Mouse (Mus musculus): ENCODE measurements at regions not wholly inside any gene's neighbourhood (a gene's known extent, or its start where the extent isn't known, plus 50 kb on each side); places are given as distances from the start of the nearest gene placed in this dataset.
"Not testable (repeated sequence)": the region's sequence is repeated elsewhere in the genome, so short reads cannot be mapped to it uniquely, and the experiment has no call there.

DNA sequence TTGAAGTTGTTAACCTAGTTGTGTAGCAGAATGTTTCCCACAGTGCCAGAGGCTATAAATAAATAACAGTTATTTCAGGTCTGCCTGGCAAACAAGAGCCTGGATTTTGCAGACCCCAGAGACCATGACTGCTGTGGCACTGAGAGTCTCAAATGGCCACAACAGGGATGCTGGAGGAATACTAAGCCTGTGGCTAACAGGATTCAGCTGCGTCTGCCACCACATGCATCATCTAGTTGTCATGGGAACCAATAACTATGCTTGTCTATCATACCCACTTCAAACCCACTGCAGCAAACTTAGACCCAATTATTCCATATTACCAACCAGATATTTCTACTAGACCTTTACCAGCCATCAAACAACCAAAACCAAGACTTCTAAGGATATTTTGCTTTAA is 385.4 kb downstream of the Mat2b start:
- CTCF ChIA-PET: no interaction called here
- POLR2A ChIA-PET: no interaction called here

GRCm38 (mm10) chr11:40302568-40302967 is 392.4 kb downstream of the Mat2b start:
- ChIA-PET POLR2A (interaction anchor here in 1 of 4 experiments (0.6 kb wide), 1 partner anchor 96 kb away, joined by 4 read pairs; no protein-coding TSS in a partner anchor), CTCF (no interaction called here)

- POLR2A ChIA-PET, CTCF ChIA-PET: not testable (repeated sequence)
These were observed 395.0 kb downstream of the Mat2b start for GRCm38 (mm10) chr11:40299987-40300386.

- POLR2A ChIA-PET: no interaction called here
- CTCF ChIA-PET: interaction anchor here in 1 of 4 experiments (0.6 kb wide), 1 partner anchor 1752 kb away, joined by 3 read pairs; no protein-coding TSS in a partner anchor
These were observed 408.1 kb downstream of the Mat2b start for GRCm38 (mm10) chr11:40286936-40287335.

DNA sequence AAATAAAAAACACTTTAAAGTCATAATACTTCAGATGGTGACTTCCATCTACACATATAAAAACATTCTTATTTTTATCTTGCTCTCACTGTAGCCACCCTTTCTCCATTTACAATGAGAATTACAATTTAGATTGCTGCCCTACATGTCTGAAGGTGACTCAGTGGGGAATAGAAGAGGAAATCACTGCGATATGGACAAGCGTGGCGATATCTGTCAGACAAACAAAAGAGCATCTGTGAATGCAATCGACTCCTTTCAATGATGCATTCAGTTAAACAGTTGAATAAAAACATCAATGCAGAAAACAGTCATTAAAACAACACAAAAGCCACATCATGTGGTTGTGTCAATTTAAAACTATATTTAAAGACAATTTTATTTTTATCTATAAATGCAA is 408.6 kb downstream of the Mat2b start:
- ChIA-PET CTCF (interaction anchor here in 1 of 4 experiments (0.6 kb wide), 1 partner anchor 1751 kb away, joined by 3 read pairs; no protein-coding TSS in a partner anchor), POLR2A (no interaction called here)

GRCm38 (mm10) chr11:40276737-40277136 is 418.3 kb downstream of the Mat2b start:
- CTCF ChIA-PET: no interaction called here
- POLR2A ChIA-PET: no interaction called here

DNA sequence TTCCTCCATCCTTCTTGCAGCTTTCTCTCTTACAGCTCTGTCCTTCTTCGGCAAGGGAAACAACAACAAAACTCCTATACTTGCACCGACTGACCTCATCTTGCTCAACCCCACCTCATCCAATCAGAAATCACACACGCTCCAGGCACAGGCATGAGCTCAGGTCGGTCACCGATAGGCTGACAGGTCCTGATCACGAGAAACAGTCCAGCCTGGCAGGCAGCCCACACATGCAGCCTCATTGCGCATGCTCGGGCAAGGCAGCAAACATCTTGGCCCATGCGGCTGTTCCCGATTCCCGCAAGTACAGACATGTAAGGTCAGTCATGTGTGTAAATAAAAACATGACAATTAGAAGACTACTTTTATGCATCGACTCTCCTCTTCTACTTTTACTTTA is 441.9 kb downstream of the Mat2b start:
- CTCF ChIA-PET: no interaction called here

GRCm38 (mm10) chr11:40252399-40252798 is 442.6 kb downstream of the Mat2b start:
- ChIA-PET CTCF (no interaction called here), POLR2A (interaction anchor here in 1 of 4 experiments (1.3 kb wide), 1 partner anchor 503 kb away, joined by 3 read pairs; the partner anchor contains the start of gene Ccng1)

More for the DNA sequence above, 441.9 kb downstream of the Mat2b start:
- POLR2A ChIA-PET: interaction anchor here in 1 of 4 experiments (1.3 kb wide), 1 partner anchor 502 kb away, joined by 3 read pairs; the partner anchor contains the start of gene Ccng1

- CTCF ChIA-PET: no interaction called here
- POLR2A ChIA-PET: no interaction called here
These were observed 443.9 kb downstream of the Mat2b start for GRCm38 (mm10) chr11:40251131-40251530.

- POLR2A ChIA-PET: interaction anchor here in 1 of 4 experiments (0.6 kb wide), 1 partner anchor 489 kb away, joined by 4 read pairs; no protein-coding TSS in a partner anchor
- CTCF ChIA-PET: no interaction called here
These were observed 478.6 kb downstream of the Mat2b start for GRCm38 (mm10) chr11:40216391-40216790.

Data from embryonic stem cell, embryonic (primary cell).